Mouse (Mus musculus) MEL (cell line): Measurements from ENCODE around the gene Zfpl1.

Source experiments
- BHLHE40 ChIP-seq: IDR thresholded peaks from 2 replicates; pipeline ENCODE4 v1.6.1; 2012; ENCODE audit warnings: low read depth, mild to moderate bottlenecking, inconsistent platforms, low read length, improper control_type of control experiment, borderline replicate concordance
- CTCF ChIP-seq, 3 experiments: IDR thresholded peaks in 2 of 3; conservative IDR thresholded peaks in 1 of 3; 2 replicates each; pipeline ENCODE4 v1.5.1; 2011 to 2012; ENCODE audit warnings: low read length in 3 of 3, low read depth in 2 of 3, mild to moderate bottlenecking in 2 of 3, improper control_type of control experiment in 1 of 3, inconsistent platforms in 1 of 3, mixed read lengths in 1 of 3, moderate library complexity in 1 of 3; ENCODE audit not compliant: control insufficient read depth in 1 of 3, insufficient read depth in 1 of 3, poor library complexity in 1 of 3, severe bottlenecking in 1 of 3
- E2F4 ChIP-seq: IDR thresholded peaks from 2 replicates; pipeline ENCODE4 v1.6.1; 2011; ENCODE audit warnings: low read depth, low read length, improper control_type of control experiment, borderline replicate concordance
- EP300 ChIP-seq, 2 experiments: IDR thresholded peaks; 2 replicates each; pipeline ENCODE4 v1.6.1; 2011; ENCODE audit warnings: improper control_type of control experiment in 2 of 2, low read length in 2 of 2, low read depth in 1 of 2, mild to moderate bottlenecking in 1 of 2
- ETS1 ChIP-seq: IDR thresholded peaks from 2 replicates; pipeline ENCODE4 v1.6.1; 2012; ENCODE audit warnings: low read depth, mild to moderate bottlenecking, inconsistent platforms, low read length, improper control_type of control experiment, moderate library complexity
- GABPA ChIP-seq: IDR thresholded peaks from 2 replicates; pipeline ENCODE4 v1.6.1; 2012; ENCODE audit warnings: low read depth, mild to moderate bottlenecking, inconsistent platforms, low read length, improper control_type of control experiment, moderate library complexity
- JUND ChIP-seq: IDR thresholded peaks from 2 replicates; pipeline ENCODE4 v1.6.1; 2011; ENCODE audit warnings: low read depth, mild to moderate bottlenecking, improper control_type of control experiment, low read length
- MAZ ChIP-seq: IDR thresholded peaks from 2 replicates; pipeline ENCODE4 v1.6.1; 2012; ENCODE audit warnings: low read depth, mild to moderate bottlenecking, inconsistent platforms, low read length, improper control_type of control experiment
- NELFE ChIP-seq: IDR thresholded peaks from 2 replicates; pipeline ENCODE4 v1.6.1; 2011; ENCODE audit warnings: low read depth, low read length, improper control_type of control experiment
- NRF1 ChIP-seq: IDR thresholded peaks from 2 replicates; pipeline ENCODE4 v1.6.1; 2014; ENCODE audit warnings: low read depth, mild to moderate bottlenecking, inconsistent platforms, low read length, improper control_type of control experiment, moderate library complexity; ENCODE audit not compliant: poor library complexity, insufficient read depth, severe bottlenecking
- POLR2A ChIP-seq, 2 experiments: IDR thresholded peaks; 2 replicates each; pipeline ENCODE4 v1.6.1; 2011 to 2012; ENCODE audit warnings: low read length in 2 of 2, mild to moderate bottlenecking in 2 of 2, control low read depth in 1 of 2, improper control_type of control experiment in 1 of 2, low read depth in 1 of 2, moderate library complexity in 1 of 2; ENCODE audit not compliant: control insufficient read depth in 1 of 2, insufficient read depth in 1 of 2, poor library complexity in 1 of 2
- SMC3 ChIP-seq: IDR thresholded peaks from 2 replicates; pipeline ENCODE4 v1.6.1; 2011; ENCODE audit warnings: low read depth, low read length, improper control_type of control experiment
- USF2 ChIP-seq, 2 experiments: IDR thresholded peaks; 2 replicates each; pipeline ENCODE4 v1.6.1; 2011 to 2012; ENCODE audit warnings: improper control_type of control experiment in 2 of 2, low read length in 2 of 2, borderline replicate concordance in 1 of 2, inconsistent platforms in 1 of 2, low read depth in 1 of 2, mild to moderate bottlenecking in 1 of 2; ENCODE audit not compliant: insufficient read depth in 1 of 2
- ZKSCAN1 ChIP-seq: IDR thresholded peaks from 2 replicates; pipeline ENCODE4 v1.6.1; 2012; ENCODE audit warnings: low read depth, mild to moderate bottlenecking, inconsistent platforms, low read length, improper control_type of control experiment, moderate library complexity

DNA sequence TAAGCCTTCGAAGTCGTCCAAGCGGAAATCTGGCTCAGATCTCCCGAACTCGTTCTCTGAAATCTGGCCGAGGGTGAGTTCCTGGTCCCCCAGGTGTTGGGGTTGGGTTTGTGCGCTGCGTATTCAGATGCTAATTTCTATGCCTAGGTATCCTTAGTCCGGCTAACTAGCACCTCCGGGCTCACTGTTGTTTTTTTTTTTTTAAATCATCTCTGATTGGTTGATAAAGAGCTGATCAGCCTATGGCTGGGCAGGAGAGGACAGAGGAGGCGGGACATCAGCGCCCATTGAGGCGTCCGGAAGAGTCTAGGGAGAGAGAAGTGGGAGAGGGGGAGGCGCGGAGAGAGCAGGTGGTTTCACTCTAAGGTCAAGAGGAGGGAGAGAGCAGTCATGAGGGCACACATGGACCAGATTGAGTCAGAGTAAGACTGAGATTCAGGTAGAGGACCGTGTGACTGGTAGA is 692 bp upstream of the Zfpl1 start:
- 0 out of 2 replicates have a peak, but pooled peaks have one; percentile 40 for TF ChIP-seq NELFE
- no peak for TF ChIP-seq GABPA
- no peak for TF ChIP-seq POLR2A (IDR thresholded peaks at IDR 0.05; ENCODE audit: control insufficient read depth in 1 of 2, insufficient read depth in 1 of 2, low read depth in 1 of 2, low read length in 2 of 2, poor library complexity in 1 of 2)
- TF ChIP-seq SMC3, result no peak
- no peak for TF ChIP-seq NRF1
- peak; percentile 33; the same call in 1 of the 2 replicates for TF ChIP-seq ZKSCAN1
- TF ChIP-seq EP300 (IDR thresholded peaks at IDR 0.05; ENCODE audit: low read depth in 1 of 2, low read length in 2 of 2), result no peak
- TF ChIP-seq CTCF (IDR thresholded peaks at IDR 0.05 in 2 of 3, conservative IDR thresholded peaks at IDR 0.05 in 1 of 3; ENCODE audit: control insufficient read depth in 1 of 3, insufficient read depth in 1 of 3, low read depth in 2 of 3, low read length in 3 of 3, poor library complexity in 1 of 3, severe bottlenecking in 1 of 3), result no peak
- no peak for TF ChIP-seq ETS1
- TF ChIP-seq USF2 (IDR thresholded peaks at IDR 0.05; ENCODE audit: borderline replicate concordance in 1 of 2, insufficient read depth in 1 of 2, low read depth in 1 of 2, low read length in 2 of 2), result no peak
- no peak for TF ChIP-seq E2F4
- no peak for TF ChIP-seq JUND
- no peak for TF ChIP-seq BHLHE40
- no peak for TF ChIP-seq MAZ
